Mouse (Mus musculus) cortical plate, adult 2 months (tissue): Measurements from ENCODE around the gene Bsg.

Experiments
- CTCF ChIP-seq: fragments of 200-500 bp; IDR thresholded peaks from 2 replicates; pipeline ENCODE4 v1.5.1; 2011; ENCODE audit warnings: mild to moderate bottlenecking, control low read depth, low read length; ENCODE audit not compliant: insufficient read depth; ENCODE audit errors: extremely low read depth
- POLR2A ChIP-seq: fragments of 200-500 bp; IDR thresholded peaks from 2 replicates; pipeline ENCODE4 v1.6.1; 2011; ENCODE audit warnings: mild to moderate bottlenecking, low read length, control low read depth; ENCODE audit not compliant: insufficient read depth; ENCODE audit errors: extremely low read depth

- TF ChIP-seq POLR2A (no peak), CTCF (no peak)
These were observed 56.4 kb downstream of the Bsg start for GRCm38 (mm10) chr10:79760603-79761143.
